ENCODE assay signal across 8 mouse cellular contexts in the genomic region with DNA sequence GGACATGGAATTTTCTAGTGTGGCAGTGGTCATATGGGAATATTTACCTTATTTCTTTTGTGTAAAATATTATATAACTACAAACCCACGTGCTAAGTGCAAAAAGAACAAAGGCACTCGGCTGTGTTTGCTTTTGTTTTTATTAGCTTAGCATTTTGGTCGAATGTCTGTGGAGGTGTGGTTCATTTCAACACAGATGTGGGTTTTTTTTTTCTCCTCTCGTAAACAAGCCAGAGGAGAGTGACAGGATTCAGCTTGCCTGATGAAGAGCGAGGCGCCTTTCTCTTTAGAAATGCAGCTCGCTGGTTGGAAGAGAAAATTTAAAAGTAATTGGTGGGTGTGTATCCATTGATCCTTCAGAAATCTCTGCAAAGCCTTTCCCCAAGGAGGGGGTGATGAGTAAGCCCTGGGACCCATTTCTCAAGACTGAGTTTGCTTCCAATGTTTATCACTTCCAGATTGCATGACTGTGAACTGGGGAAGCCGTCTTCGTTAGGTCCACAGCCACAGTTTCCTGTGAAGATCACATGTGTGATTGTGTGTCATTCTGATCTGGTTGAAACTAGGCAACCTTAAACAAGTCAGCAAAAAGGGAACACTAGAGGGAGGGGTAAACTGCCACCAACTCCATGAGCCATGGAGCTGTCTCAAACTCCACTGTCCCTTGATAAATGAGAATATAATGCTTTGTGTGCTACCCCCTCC. TPM values are rescaled to one million over a fixed set of nuclear protein-coding genes. Genes with fewer than 3 reads are reported as not detected.
DNase-seq lines count a peak whose midpoint lies in the region; ATAC-seq and TF ChIP-seq lines count a peak whose summit lies in the region.

No protein-coding gene starts in this region.

- no peak for TF ChIP-seq POLR2A in testis, adult 2 months (IDR thresholded peaks at IDR 0.05; ENCODE audit: control insufficient read depth, low read depth, low read length)

- ATAC-seq in neural tube, embryonic 13.5 days (ENCODE audit: low read depth) = no peak

- no peaks in the 10 kb centered on the region for H3K36me3 ChIP-seq in testis, adult 2 months (ENCODE audit: control insufficient read depth, insufficient read depth, low read length)
- no peaks in the 10 kb centered on the region for H3K36me3 ChIP-seq in neural tube, embryonic 13.5 days

- 45% methylated on average over 9 of the region's 9 CpGs for WGBS in neural tube, embryonic 13.5 days

- H3K27ac ChIP-seq in testis, adult 2 months (ENCODE audit: control insufficient read depth, insufficient read depth, low read depth, low read length) = peak overlapping the region; percentile 73
- H3K27ac ChIP-seq in neural tube, embryonic 13.5 days (replicated peaks) = no peak overlapping the region; the same call in 1 of the 2 replicates

- DNase-seq in testis, postnatal 10 days (ENCODE audit: low spot score) = no peak
- DNase-seq in heart, adult 8-10 months (ENCODE audit: low spot score) = peak; percentile 74
- peak; percentile 43 for DNase-seq in kidney, postnatal 10 days
- no peak for DNase-seq in layer of hippocampus, postnatal 10 days (ENCODE audit: low spot score in 2 of 2)
- DNase-seq in ovary, adult 18-20 months (ENCODE audit: low spot score) = no peak
- no peak for DNase-seq in adrenal gland, postnatal 10 days

- peak overlapping the region; percentile 26 for H3K4me2 ChIP-seq in neural tube, embryonic 13.5 days

- H3K9ac ChIP-seq in neural tube, embryonic 13.5 days = 0 out of 2 replicates have a peak overlapping the region, but pooled peaks have one; percentile 41

- no peaks in the 10 kb centered on the region for H3K9me3 ChIP-seq in neural tube, embryonic 13.5 days

- no peak for TF ChIP-seq CTCF in testis, adult 2 months (IDR thresholded peaks at IDR 0.05; ENCODE audit: control insufficient read depth, insufficient read depth, insufficient replicate concordance, low read depth, low read length)

- peaks cover 8% of the 10 kb centered on the region for H3K4me1 ChIP-seq in testis, adult 2 months (ENCODE audit: control insufficient read depth, insufficient read depth, low read length)
- peaks cover 32% of the 10 kb centered on the region for H3K4me1 ChIP-seq in neural tube, embryonic 13.5 days (replicated peaks)

- no peaks in the 10 kb centered on the region for H3K27me3 ChIP-seq in testis, adult 2 months (ENCODE audit: control insufficient read depth, insufficient read depth, low read length)
- no peaks in the 10 kb centered on the region for H3K27me3 ChIP-seq in neural tube, embryonic 13.5 days

- H3K4me3 ChIP-seq in testis, adult 2 months (ENCODE audit: control insufficient read depth, low read depth, low read length) = no peak overlapping the region
- peak overlapping the region; percentile 25 for H3K4me3 ChIP-seq in neural tube, embryonic 13.5 days

RNA-seq across cellular contexts. Expression of a gene that starts 1.8 kb away (rescaled TPM):
- polyA plus RNA-seq in testis, adult 2 months (2012; rRNA removed) = 3.2 and 3.7 TPM in 2 replicates
- 10 to 100 TPM; 24.4 to 52.4 (median 41.1) TPM for total RNA-seq in heart, adult 8-10 months (2022)
- 15.1 and 16.2 TPM in 2 replicates for polyA plus RNA-seq in neural tube, embryonic 13.5 days (2015; fragmentation: Nextera tagmentation; extraction: Ambion mirVana)
- total RNA-seq in layer of hippocampus, postnatal 10 days (2021) = 1 to 10 TPM; 5.4 to 5.5 TPM
- total RNA-seq in adrenal gland, postnatal 10 days (2021) = 10 to 100 TPM; 89.8 to 92.9 TPM

RNA-seq across cellular contexts. Expression of a gene that starts 54.0 kb away (rescaled TPM):
- polyA plus RNA-seq in testis, adult 2 months (2012; rRNA removed) = 232 and 235 TPM in 2 replicates
- not detected for total RNA-seq in heart, adult 8-10 months (2022)
- 0.20 TPM in 1 of 2 replicates, not detected in the other for polyA plus RNA-seq in neural tube, embryonic 13.5 days (2015; fragmentation: Nextera tagmentation; extraction: Ambion mirVana)
- under 1 TPM in 1 of 2 experiments, not detected in 1; 0.37 TPM for total RNA-seq in layer of hippocampus, postnatal 10 days (2021)
- total RNA-seq in adrenal gland, postnatal 10 days (2021) = not detected

Comparison
In these comparisons a context has a peak if more than half of its experiments do, and no peak if none do; other contexts are left out.
1. DNase-seq: peak in heart, adult 8-10 months (single experiment) and kidney, postnatal 10 days (single experiment); none in testis, postnatal 10 days (single experiment), layer of hippocampus, postnatal 10 days (0 of 2), ovary, adult 18-20 months (single experiment) and adrenal gland, postnatal 10 days (single experiment).